Mouse (Mus musculus) forebrain, embryonic 13.5 days (tissue): ENCODE data around the gene Helt. TPM values are rescaled to one million over a fixed set of nuclear protein-coding genes. Genes with fewer than 3 reads are reported as not detected.

Source experiments
- ATAC-seq: fragments of 200-750 bp; cut with Nextera tagmentation; 2 replicates; pipeline ENCODE4 v1.8.0; 2017
- H3K27ac ChIP-seq: fragments of 300-500 bp; sonication (generic); 2 replicates; pipeline ENCODE4 v1.5.1; 2015; ENCODE audit warnings: inconsistent platforms, mild to moderate bottlenecking, moderate library complexity
- H3K27me3 ChIP-seq: fragments of 300-500 bp; sonication (generic); 2 replicates; pipeline ENCODE4 v1.6.1; 2015; ENCODE audit warnings: mild to moderate bottlenecking, inconsistent platforms
- H3K36me3 ChIP-seq: fragments of 300-500 bp; sonication (generic); 2 replicates; pipeline ENCODE4 v1.6.1; 2015; ENCODE audit warnings: mild to moderate bottlenecking, inconsistent platforms; ENCODE audit not compliant: poor library complexity, severe bottlenecking
- H3K4me1 ChIP-seq: fragments of 300-500 bp; sonication (generic); 2 replicates; pipeline ENCODE4 v1.6.1; 2015; ENCODE audit warnings: inconsistent platforms
- H3K4me2 ChIP-seq: fragments of 300-500 bp; sonication (generic); 2 replicates; pipeline ENCODE4 v1.6.1; 2015; ENCODE audit warnings: inconsistent platforms, mild to moderate bottlenecking, moderate library complexity
- H3K4me3 ChIP-seq: fragments of 300-500 bp; sonication (generic); 2 replicates; pipeline ENCODE4 v1.5.1; 2015; ENCODE audit warnings: mild to moderate bottlenecking, inconsistent platforms
- H3K9ac ChIP-seq: fragments of 300-500 bp; sonication (generic); 2 replicates; pipeline ENCODE4 v1.6.1; 2015; ENCODE audit warnings: mild to moderate bottlenecking, inconsistent platforms
- H3K9me3 ChIP-seq: fragments of 300-500 bp; sonication (generic); replicated peaks from 2 replicates; pipeline ENCODE4 v1.6.1; 2016; ENCODE audit warnings: inconsistent platforms
- WGBS: fragments of 180-500 bp; shearing (Covaris S2); methylation state at CpG from one replicate; pipeline ENCODE4 v1.1.7; 2015; 5-methylcytosine and 5-hydroxymethylcytosine counted together
- polyA plus RNA-seq: library from polyadenylated mRNA; unstranded; fragments of >200 nt; fragmentation: Nextera tagmentation; extraction: Ambion mirVana; gene quantifications from 2 replicates; pipeline ENCODE4 v1.2.1, GENCODE M21; 2015

Gene Helt
- polyA plus RNA-seq: 7.9 and 10.5 TPM in 2 replicates

DNA sequence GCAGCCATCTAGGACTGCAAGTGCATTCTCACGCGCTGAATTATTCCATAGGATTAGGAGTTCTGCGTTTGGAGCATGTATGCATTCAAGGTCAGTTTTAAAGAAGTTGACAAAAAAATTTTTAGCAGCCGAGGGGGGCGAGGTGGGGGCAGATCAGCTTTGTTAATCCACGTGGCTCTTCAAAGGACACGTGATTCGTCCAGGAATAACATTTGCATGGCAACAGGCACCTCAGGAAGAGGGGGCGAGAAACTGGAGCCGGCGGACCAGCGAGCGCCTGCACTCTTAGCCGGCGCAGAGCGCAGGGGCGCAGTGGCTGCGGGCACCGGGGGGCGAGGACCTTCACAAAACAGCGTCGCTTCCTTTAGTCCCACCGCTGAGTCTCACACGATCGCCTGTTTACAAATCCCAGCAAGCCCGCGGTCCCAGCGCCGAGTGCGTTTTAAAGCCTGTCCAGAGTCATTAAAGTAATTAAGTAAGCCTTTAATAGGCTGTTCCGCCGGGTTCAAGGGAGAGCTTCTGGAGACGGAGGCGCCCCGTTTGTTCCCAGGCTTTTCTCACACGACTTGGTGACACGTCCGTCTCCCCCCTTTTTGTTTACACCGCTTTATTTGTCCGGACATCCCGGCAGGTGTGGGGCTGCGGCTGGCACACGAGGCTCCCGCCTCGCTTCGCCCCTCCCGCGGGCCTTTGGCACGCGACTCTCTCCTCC lies at the start of gene Helt:
Gene Helt (minus strand): TSS at position 491 of the 712 bp plus-strand sequence.
- H3K9me3 ChIP-seq: no peaks in the 10 kb centered on the region
- WGBS: under 1% methylated on average over 50 of the region's 50 CpGs
- H3K4me2 ChIP-seq: peak within 1 kb of the TSS; percentile 62
- no peaks in the 10 kb centered on the region for H3K36me3 ChIP-seq
- H3K4me1 ChIP-seq: peaks cover 66% of the 10 kb centered on the region
- H3K27me3 ChIP-seq: peaks cover 92% of the 10 kb centered on the region
- H3K9ac ChIP-seq: no peak within 1 kb of the TSS
- ATAC-seq: peak; percentile 48; the same call in 1 of the 2 replicates
- no peak within 1 kb of the TSS; the same call in 1 of the 2 replicates for H3K27ac ChIP-seq
- H3K4me3 ChIP-seq: peak within 1 kb of the TSS; percentile 36

DNA sequence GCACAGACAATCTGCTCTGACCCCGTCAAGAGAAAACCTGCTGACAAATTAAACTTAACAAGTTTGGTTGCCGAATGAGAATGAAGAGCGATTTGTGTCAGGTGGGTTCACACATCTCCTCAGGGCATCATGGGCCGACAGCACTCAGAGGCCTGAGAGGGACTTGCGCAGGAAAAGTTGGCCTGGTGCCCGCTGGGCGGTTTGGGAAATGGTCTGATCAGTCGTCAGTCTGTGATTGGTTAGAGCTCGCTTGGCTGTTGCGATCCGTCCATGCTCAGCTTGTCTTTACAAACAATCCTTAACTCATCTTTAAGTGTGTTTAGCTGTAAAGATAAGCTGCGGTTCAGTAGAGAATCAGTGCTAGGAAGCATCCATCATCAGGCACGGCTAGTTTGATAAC lies 47.8 kb upstream of the Helt start:
- Histone ChIP-seq H3K4me3 (no peak overlapping the region), H3K4me2 (no peak overlapping the region), H3K9ac (no peak overlapping the region), H3K27ac (no peak overlapping the region), H3K4me1 (no peaks in the 10 kb centered on the region), H3K9me3 (no peaks in the 10 kb centered on the region), H3K36me3 (no peaks in the 10 kb centered on the region), H3K27me3 (no peaks in the 10 kb centered on the region)
- 71% methylated on average over 13 of the region's 13 CpGs for WGBS
- ATAC-seq: peak; percentile 58; the same call in 1 of the 2 replicates

DNA sequence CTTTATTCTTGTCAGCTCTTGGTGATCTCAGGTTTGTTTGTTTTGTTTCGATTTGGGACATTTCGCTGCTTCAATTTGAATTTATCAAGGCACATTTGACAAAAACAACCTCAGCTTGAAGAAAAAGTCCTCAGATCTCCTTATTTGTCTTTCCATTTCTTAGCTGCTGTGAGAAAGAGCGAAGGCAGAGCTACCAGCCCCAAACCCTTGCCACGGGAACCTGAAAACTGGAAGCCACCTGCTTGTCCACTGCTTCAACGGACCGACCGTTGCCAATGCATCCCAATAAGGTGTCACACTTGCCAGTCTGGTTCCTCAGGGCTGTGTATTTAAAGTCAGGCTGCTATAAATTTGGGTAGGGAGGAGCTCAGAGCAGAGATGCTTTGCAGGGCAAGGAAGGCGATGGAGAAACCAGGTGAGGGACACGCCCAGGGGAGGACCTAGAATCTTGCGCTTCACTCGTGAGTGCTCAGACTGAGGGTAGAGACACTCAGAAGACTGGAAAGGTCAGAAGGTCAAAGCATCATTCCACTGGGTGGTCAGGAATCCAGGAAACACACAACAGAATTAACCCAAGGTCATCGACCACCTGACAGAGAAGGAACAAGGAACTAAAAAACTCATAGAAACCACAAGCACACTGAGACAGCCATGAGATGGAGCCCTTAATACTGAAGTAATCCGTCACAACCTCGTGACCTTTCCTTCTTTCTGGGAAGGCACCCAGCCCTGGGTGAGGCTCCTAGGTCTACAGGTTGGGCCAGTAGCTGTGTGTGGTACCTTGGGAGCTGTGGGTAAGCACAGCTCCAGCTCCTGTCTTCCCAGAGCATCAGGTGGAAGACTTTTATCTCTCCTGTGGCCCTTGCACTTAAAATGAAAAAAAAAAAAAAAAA lies 46.2 kb upstream of the Helt start:
- Histone ChIP-seq H3K9me3 (no peaks in the 10 kb centered on the region), H3K27ac (no peak overlapping the region)

DNA sequence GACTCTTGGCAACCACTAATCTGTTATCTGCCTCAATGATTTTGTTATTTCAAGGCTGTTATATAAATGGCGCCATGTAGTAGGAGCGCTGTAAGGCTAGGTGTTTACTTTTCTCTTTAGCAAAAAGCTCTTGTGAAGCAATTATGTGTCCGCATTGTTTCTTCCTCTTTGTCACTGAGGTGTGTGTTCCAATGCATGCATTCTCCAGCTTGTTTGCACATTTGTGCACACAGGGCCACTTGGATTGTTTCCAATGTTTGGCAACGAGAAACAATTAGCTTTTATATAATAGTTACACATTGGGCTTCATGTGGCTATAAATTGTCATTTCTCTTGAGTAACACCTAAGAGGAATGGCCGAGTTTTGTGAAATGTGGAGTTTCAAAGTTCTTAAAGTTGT lies 44.8 kb upstream of the Helt start:
- no peaks in the 10 kb centered on the region for H3K4me1 ChIP-seq
- H3K36me3 ChIP-seq: no peaks in the 10 kb centered on the region
- H3K4me2 ChIP-seq: no peak overlapping the region
- no peak overlapping the region for H3K4me3 ChIP-seq
- ATAC-seq: no peak
- no peak overlapping the region for H3K27ac ChIP-seq
- no peaks in the 10 kb centered on the region for H3K9me3 ChIP-seq
- no peaks in the 10 kb centered on the region for H3K27me3 ChIP-seq
- H3K9ac ChIP-seq: no peak overlapping the region
- WGBS: 64% methylated on average over 5 of the region's 5 CpGs

More for the DNA sequence above, 46.2 kb upstream of the Helt start:
- ATAC-seq: no peak
- Histone ChIP-seq H3K36me3 (no peaks in the 10 kb centered on the region), H3K27me3 (no peaks in the 10 kb centered on the region), H3K9ac (no peak overlapping the region), H3K4me2 (no peak overlapping the region), H3K4me1 (no peaks in the 10 kb centered on the region), H3K4me3 (no peak overlapping the region)
- 86% methylated on average over 14 of the region's 14 CpGs for WGBS

DNA sequence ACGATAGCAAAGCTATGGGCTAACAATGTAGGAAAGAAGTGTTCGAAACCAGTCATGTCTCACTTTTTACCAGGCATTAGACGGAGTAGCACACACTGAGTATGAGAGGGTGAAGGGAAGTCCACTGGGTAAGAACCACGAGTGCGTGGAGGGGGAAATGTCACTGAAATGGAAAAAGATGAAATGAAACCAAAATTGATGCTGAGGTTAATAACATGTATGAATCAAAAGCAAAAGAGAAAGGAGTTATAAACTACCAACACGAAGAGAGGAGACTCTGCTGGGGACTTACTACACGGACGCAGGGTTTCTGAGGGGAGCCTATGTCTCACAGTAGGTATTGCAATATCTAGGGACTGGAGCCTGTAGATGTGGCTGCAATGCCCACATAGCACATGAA lies 41.9 kb upstream of the Helt start:
- no peak overlapping the region for H3K4me3 ChIP-seq
- no peaks in the 10 kb centered on the region for H3K9me3 ChIP-seq
- no peak for ATAC-seq
- no peak overlapping the region for H3K27ac ChIP-seq
- H3K4me2 ChIP-seq: no peak overlapping the region
- WGBS: 94% methylated on average over 8 of the region's 8 CpGs
- no peak overlapping the region for H3K9ac ChIP-seq
- H3K36me3 ChIP-seq: no peaks in the 10 kb centered on the region
- H3K27me3 ChIP-seq: no peaks in the 10 kb centered on the region
- H3K4me1 ChIP-seq: no peaks in the 10 kb centered on the region

DNA sequence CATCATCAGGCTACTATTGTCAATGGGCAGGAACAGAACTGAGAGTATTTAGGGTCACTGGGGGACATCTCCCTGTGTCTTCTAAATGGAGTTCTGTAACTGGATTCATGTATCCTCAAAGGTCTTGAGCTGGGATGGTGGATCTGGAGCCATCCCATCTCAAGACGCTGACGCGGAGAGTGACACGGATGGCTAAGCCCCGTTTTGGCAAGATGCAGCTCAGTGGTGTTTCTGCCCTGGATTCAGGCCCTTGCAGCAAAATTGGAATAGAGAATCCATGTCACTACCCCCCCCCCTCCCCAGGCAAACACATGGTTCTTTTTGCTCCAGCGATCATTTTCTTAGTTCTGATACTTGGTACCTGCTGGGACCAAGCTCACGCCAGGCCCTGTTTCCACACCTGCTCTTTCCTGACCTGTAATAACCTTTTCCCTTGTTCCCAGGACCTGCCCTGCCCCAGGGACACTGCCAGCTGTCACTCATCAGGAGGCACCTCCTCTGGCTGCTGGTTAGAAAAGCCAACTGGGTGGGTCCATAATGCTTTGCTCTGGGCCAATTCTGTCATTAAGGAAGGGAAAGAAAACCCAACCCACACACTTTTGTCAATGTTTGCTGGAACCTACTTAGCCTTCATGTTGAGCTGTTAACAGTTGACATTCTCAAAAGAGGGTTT lies 38.1 kb upstream of the Helt start:
- no peaks in the 10 kb centered on the region for H3K27me3 ChIP-seq
- H3K4me2 ChIP-seq: no peak overlapping the region
- no peak for ATAC-seq
- peaks cover 4% of the 10 kb centered on the region; the same call in 1 of the 2 replicates for H3K4me1 ChIP-seq
- H3K36me3 ChIP-seq: no peaks in the 10 kb centered on the region
- H3K27ac ChIP-seq: no peak overlapping the region
- WGBS: 87% methylated on average over 7 of the region's 7 CpGs
- H3K4me3 ChIP-seq: no peak overlapping the region
- H3K9ac ChIP-seq: no peak overlapping the region
- H3K9me3 ChIP-seq: no peaks in the 10 kb centered on the region

DNA sequence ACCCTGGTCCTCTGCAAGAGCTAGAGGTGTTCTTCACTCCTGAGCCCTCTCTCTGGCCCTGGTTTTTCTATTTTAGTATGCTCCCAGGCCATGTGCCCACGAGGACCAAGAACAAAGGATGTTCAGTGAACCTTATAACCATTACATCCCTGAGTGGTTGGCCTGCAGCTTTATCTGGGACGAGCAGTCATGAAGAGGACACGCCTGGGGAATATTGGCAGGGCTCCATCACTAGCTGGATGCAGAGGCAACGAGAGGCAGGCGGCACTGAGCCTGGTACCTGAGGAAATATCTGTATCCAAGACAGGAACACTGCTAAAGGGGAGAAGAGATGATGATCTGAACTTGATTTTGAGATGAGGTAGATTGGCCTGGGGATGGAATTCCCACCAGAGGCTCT lies 37.3 kb upstream of the Helt start:
- Histone ChIP-seq H3K27me3 (no peaks in the 10 kb centered on the region), H3K4me1 (peaks cover 4% of the 10 kb centered on the region; the same call in 1 of the 2 replicates), H3K36me3 (no peaks in the 10 kb centered on the region), H3K9ac (no peak overlapping the region), H3K9me3 (no peaks in the 10 kb centered on the region), H3K4me2 (no peak overlapping the region), H3K27ac (no peak overlapping the region), H3K4me3 (no peak overlapping the region)
- ATAC-seq: no peak
- 75% methylated on average over 5 of the region's 5 CpGs for WGBS

DNA sequence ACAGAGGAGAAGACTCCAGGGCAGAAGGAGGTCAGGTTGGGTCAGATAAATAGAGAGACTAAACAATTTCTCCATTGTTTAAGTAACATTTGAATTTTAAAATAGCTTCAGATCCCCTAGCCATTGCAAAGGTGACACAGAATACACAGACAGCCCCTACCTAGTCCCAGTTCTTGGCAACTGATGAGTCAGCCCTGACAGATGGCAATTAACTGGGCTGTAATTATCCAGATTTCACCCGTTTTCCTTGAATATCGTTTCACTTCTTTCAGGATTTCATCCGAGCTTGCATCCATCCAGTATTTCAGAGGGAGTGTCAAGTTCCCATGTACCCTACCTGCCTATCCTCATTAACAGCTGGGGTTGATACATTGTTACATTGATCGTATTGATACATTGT lies 34.9 kb upstream of the Helt start:
- H3K4me2 ChIP-seq: no peak overlapping the region
- no peak overlapping the region for H3K9ac ChIP-seq
- H3K9me3 ChIP-seq: no peaks in the 10 kb centered on the region
- H3K27me3 ChIP-seq: no peaks in the 10 kb centered on the region
- no peaks in the 10 kb centered on the region for H3K36me3 ChIP-seq
- H3K4me3 ChIP-seq: no peak overlapping the region
- WGBS: 44% methylated on average over 4 of the region's 4 CpGs
- peaks cover 4% of the 10 kb centered on the region; the same call in 1 of the 2 replicates for H3K4me1 ChIP-seq
- H3K27ac ChIP-seq: no peak overlapping the region
- peak; percentile 55; the same call in 1 of the 2 replicates for ATAC-seq

DNA sequence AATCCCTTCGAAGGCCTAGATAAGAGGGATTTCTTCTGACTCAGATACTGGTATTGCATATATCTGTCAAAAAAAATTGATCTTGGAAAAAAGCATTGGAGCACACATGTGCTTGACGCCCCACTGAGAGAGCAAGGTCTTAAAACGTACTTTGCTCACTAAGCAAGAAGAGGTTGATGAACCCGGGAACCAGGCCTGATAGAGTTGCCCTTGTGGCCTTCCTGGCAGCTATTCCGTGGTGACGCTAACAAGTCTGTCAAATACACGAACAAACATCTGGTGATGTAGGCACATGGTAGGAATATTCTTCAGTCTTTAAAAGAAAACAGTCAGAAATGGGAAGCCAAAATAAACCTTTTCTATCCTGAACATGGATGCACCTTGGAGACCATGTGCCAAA lies 32.8 kb upstream of the Helt start:
- Histone ChIP-seq H3K4me3 (no peak overlapping the region), H3K4me1 (peaks cover 4% of the 10 kb centered on the region; the same call in 1 of the 2 replicates), H3K9me3 (no peaks in the 10 kb centered on the region), H3K36me3 (no peaks in the 10 kb centered on the region), H3K4me2 (no peak overlapping the region), H3K27ac (no peak overlapping the region), H3K27me3 (no peaks in the 10 kb centered on the region), H3K9ac (no peak overlapping the region)
- no peak for ATAC-seq
- 87% methylated on average over 7 of the region's 7 CpGs for WGBS

DNA sequence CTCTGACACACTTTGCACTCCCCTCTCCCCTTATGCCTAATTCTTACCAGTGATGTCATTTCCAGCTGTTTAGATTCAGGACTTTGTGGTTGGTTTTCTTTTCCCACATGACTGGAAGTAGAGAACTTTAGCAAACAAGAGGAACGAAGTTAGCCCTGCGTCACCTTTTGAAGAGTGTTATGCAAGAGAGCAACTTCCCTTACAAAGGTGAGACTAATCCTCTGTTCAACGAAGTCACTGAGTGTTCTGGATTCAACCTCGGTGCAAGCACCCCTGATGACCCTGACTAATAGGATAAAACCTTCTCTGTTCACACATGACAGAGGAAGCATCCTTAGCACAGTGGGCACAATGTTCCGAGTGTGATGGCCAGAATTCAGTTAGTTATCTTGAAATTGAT lies 32.2 kb upstream of the Helt start:
- Histone ChIP-seq H3K9ac (no peak overlapping the region), H3K9me3 (no peaks in the 10 kb centered on the region), H3K4me2 (no peak overlapping the region), H3K4me1 (peaks cover 4% of the 10 kb centered on the region; the same call in 1 of the 2 replicates), H3K4me3 (no peak overlapping the region), H3K27me3 (no peaks in the 10 kb centered on the region), H3K27ac (no peak overlapping the region), H3K36me3 (no peaks in the 10 kb centered on the region)
- WGBS: 84% methylated on average over 5 of the region's 5 CpGs
- no peak for ATAC-seq

DNA sequence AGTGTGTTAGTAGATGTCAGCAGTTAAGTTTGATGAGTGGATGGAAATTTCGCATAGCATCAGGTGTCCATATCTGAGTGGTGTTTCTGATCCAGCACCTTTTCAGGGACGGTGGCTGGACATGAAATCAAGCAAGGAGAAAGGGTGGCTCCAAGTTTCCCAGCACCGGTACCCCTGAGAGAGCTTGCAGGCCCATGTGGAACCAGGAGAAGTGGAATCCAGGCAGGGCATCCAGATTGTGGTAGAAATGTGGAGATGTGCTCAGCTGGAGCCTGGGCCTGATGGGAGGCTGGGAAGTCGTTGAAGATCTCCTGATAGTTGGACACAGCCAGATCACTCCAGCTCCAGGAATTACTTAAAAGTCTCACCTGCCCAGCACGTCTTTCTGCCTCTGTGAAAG lies 30.2 kb upstream of the Helt start:
- H3K27ac ChIP-seq: no peak overlapping the region
- H3K27me3 ChIP-seq: no peaks in the 10 kb centered on the region
- H3K4me1 ChIP-seq: peaks cover 4% of the 10 kb centered on the region; the same call in 1 of the 2 replicates
- H3K36me3 ChIP-seq: no peaks in the 10 kb centered on the region
- H3K9me3 ChIP-seq: no peaks in the 10 kb centered on the region
- WGBS: 80% methylated on average over 5 of the region's 5 CpGs
- no peak overlapping the region for H3K4me2 ChIP-seq
- no peak overlapping the region for H3K4me3 ChIP-seq
- ATAC-seq: no peak
- no peak overlapping the region for H3K9ac ChIP-seq
